Mouse (Mus musculus) spleen, adult 18-20 months (tissue): Measurements from ENCODE around the gene Stk24.

Experiments
- DNase-seq, 2 experiments: peaks; one replicate each; pipeline ENCODE4 v3.0.0; 2022; ENCODE audit warnings: mixed read lengths in 2 of 2

Stk24 gene

GRCm38 (mm10) chr14:121378243-121379115 lies 1.3 kb downstream of the Stk24 start:
- peak; percentile 73 to 76 for DNase-seq

GRCm38 (mm10) chr14:121376566-121376965 lies 3.2 kb downstream of the Stk24 start:
- DNase-seq = no peak

- DNase-seq = no peak
Observed at GRCm38 (mm10) chr14:121373901-121374300, 5.9 kb downstream of the Stk24 start.

- DNase-seq = no peak
Observed at GRCm38 (mm10) chr14:121373020-121373419, 6.8 kb downstream of the Stk24 start.

GRCm38 (mm10) chr14:121371911-121372820 lies 7.6 kb downstream of the Stk24 start:
- no peak for DNase-seq

GRCm38 (mm10) chr14:121369385-121369784 lies 10.4 kb downstream of the Stk24 start:
- no peak for DNase-seq

GRCm38 (mm10) chr14:121368108-121368705 lies 11.6 kb downstream of the Stk24 start:
- no peak for DNase-seq

- DNase-seq = peak; percentile 72 to 83
Observed at GRCm38 (mm10) chr14:121365991-121366728, 13.7 kb downstream of the Stk24 start.

GRCm38 (mm10) chr14:121365390-121365789 lies 14.4 kb downstream of the Stk24 start:
- DNase-seq = no peak

- no peak for DNase-seq
Observed at GRCm38 (mm10) chr14:121364282-121364681, 15.5 kb downstream of the Stk24 start.

GRCm38 (mm10) chr14:121361319-121362114 lies 18.3 kb downstream of the Stk24 start:
- no peak for DNase-seq

- no peak for DNase-seq
Observed at GRCm38 (mm10) chr14:121359850-121360249, 20.0 kb downstream of the Stk24 start.

- no peak for DNase-seq
Observed at GRCm38 (mm10) chr14:121359015-121359414, 20.8 kb downstream of the Stk24 start.

GRCm38 (mm10) chr14:121358327-121358726 lies 21.5 kb downstream of the Stk24 start:
- no peak for DNase-seq

- no peak for DNase-seq
Observed at GRCm38 (mm10) chr14:121356336-121356862, 23.4 kb downstream of the Stk24 start.

- DNase-seq = no peak
Observed at GRCm38 (mm10) chr14:121355732-121356131, 24.1 kb downstream of the Stk24 start.

- DNase-seq = no peak
Observed at GRCm38 (mm10) chr14:121353648-121354377, 26.0 kb downstream of the Stk24 start.

- DNase-seq = no peak
Observed at GRCm38 (mm10) chr14:121352744-121353143, 27.1 kb downstream of the Stk24 start.

- no peak for DNase-seq
Observed at GRCm38 (mm10) chr14:121351737-121352136, 28.1 kb downstream of the Stk24 start.

- no peak for DNase-seq
Observed at GRCm38 (mm10) chr14:121350011-121350410, 29.8 kb downstream of the Stk24 start.

GRCm38 (mm10) chr14:121349291-121349690 lies 30.5 kb downstream of the Stk24 start:
- no peak for DNase-seq
